Mouse (Mus musculus): ENCODE data around the gene Card11.

Card11 gene

GRCm38 (mm10) chr5:140900866-140901265 lies 99.5 kb downstream of the Card11 start:
- DNase-seq: no peak

GRCm38 (mm10) chr5:140891080-140891479 lies 109.3 kb downstream of the Card11 start:
- peak in 1 of 2 experiments; percentile 22 for DNase-seq

GRCm38 (mm10) chr5:140890050-140890449 lies 110.3 kb downstream of the Card11 start:
- DNase-seq: no peak

GRCm38 (mm10) chr5:140889539-140889938 lies 110.8 kb downstream of the Card11 start:
- DNase-seq: peak; percentile 39 to 56

GRCm38 (mm10) chr5:140887871-140888270 lies 112.5 kb downstream of the Card11 start:
- peak in 1 of 2 experiments; percentile 15 for DNase-seq

- DNase-seq: no peak
Observed at GRCm38 (mm10) chr5:140884966-140885365, 115.4 kb downstream of the Card11 start.

- DNase-seq: peak in 1 of 2 experiments; percentile 37
Observed at GRCm38 (mm10) chr5:140882391-140882790, 118.0 kb downstream of the Card11 start.

GRCm38 (mm10) chr5:140880151-140880550 lies 120.2 kb downstream of the Card11 start:
- no peak for DNase-seq

- DNase-seq: no peak
Observed at GRCm38 (mm10) chr5:140878644-140879043, 121.7 kb downstream of the Card11 start.

- DNase-seq: no peak
Observed at GRCm38 (mm10) chr5:140873736-140874307, 126.6 kb downstream of the Card11 start.

- no peak for DNase-seq
Observed at GRCm38 (mm10) chr5:140873039-140873551, 127.3 kb downstream of the Card11 start.

- DNase-seq: no peak
Observed at GRCm38 (mm10) chr5:140872532-140873038, 127.8 kb downstream of the Card11 start.

- DNase-seq: no peak
Observed at GRCm38 (mm10) chr5:140871241-140871640, 129.1 kb downstream of the Card11 start.

GRCm38 (mm10) chr5:140869034-140869433 lies 131.3 kb downstream of the Card11 start:
- DNase-seq: peak; percentile 51 to 76

- DNase-seq: no peak
Observed at GRCm38 (mm10) chr5:140859730-140860129, 140.7 kb downstream of the Card11 start.

GRCm38 (mm10) chr5:140858335-140858734 lies 142.0 kb downstream of the Card11 start:
- DNase-seq: no peak

GRCm38 (mm10) chr5:140857432-140858154 lies 142.8 kb downstream of the Card11 start:
- DNase-seq: no peak

GRCm38 (mm10) chr5:140855909-140856530 lies 144.4 kb downstream of the Card11 start:
- no peak for DNase-seq

GRCm38 (mm10) chr5:140854700-140855099 lies 145.7 kb downstream of the Card11 start:
- no peak for DNase-seq

- DNase-seq: peak; percentile 21 to 39
Observed at GRCm38 (mm10) chr5:140853723-140854122, 146.7 kb downstream of the Card11 start.

- no peak for DNase-seq
Observed at GRCm38 (mm10) chr5:140852435-140852996, 147.9 kb downstream of the Card11 start.

- peak; percentile 56 to 61 for DNase-seq
Observed at GRCm38 (mm10) chr5:140847300-140847729, 153.1 kb downstream of the Card11 start.

- no peak for DNase-seq
Observed at GRCm38 (mm10) chr5:140841942-140842341, 158.4 kb downstream of the Card11 start.
